Mouse (Mus musculus): Measurements from ENCODE around the gene Praf2. TPM values are rescaled to one million over a fixed set of nuclear protein-coding genes. Genes with fewer than 3 reads are reported as not detected.
"Not testable (repeated sequence)": the region's sequence is repeated elsewhere in the genome, so short reads cannot be mapped to it uniquely, and the experiment has no call there.

Praf2 gene
- polyA plus RNA-seq, 1 experiment from 2014 or later, result 58.7 TPM

- TF ChIP-seq CTCF (IDR thresholded peaks at IDR 0.05), result no peak
- ChIA-PET POLR2A (no interaction called here), CTCF (interaction anchor here (1.3 kb wide), 1 partner anchor 17 kb away, joined by 3 read pairs; no protein-coding TSS in a partner anchor)
- ATAC-seq (no peak), DNase-seq (ENCODE audit: low read depth, low spot score) (no peak)
- in situ Hi-C loops (cut with MboI; ENCODE audit: low pct_unique_long_range_greater_than_20kb), result no loop called here
- no peaks in the 10 kb centered on the region for H3K27me3 ChIP-seq
Measured at GRCm38 (mm10) chrX:7741103-7741502, 12.9 kb downstream of the Praf2 start.

- in situ Hi-C loops (cut with MboI; ENCODE audit: low pct_unique_long_range_greater_than_20kb), result no loop called here
Measured at GRCm38 (mm10) chrX:7743470-7743869, 15.2 kb downstream of the Praf2 start.

GRCm38 (mm10) chrX:7744940-7745339, 16.7 kb downstream of the Praf2 start:
- H3K27me3 ChIP-seq, result no peaks in the 10 kb centered on the region
- DNase-seq (ENCODE audit: low read depth, low spot score), result no peak
- CTCF ChIA-PET, result interaction anchor here (1.0 kb wide), 1 partner anchor 9 kb away, joined by 3 read pairs; no protein-coding TSS in a partner anchor
- in situ Hi-C loops (cut with MboI; ENCODE audit: low pct_unique_long_range_greater_than_20kb), result no loop called here
- no peak for ATAC-seq
- no peak for TF ChIP-seq CTCF (IDR thresholded peaks at IDR 0.05)
- POLR2A ChIA-PET, result no interaction called here

More at GRCm38 (mm10) chrX:7743470-7743869, 15.2 kb downstream of the Praf2 start:
- no peak for TF ChIP-seq CTCF (IDR thresholded peaks at IDR 0.05)
- H3K27me3 ChIP-seq, result no peaks in the 10 kb centered on the region
- ATAC-seq, result no peak
- DNase-seq (ENCODE audit: low read depth, low spot score), result no peak
- CTCF ChIA-PET, result no interaction called here
- POLR2A ChIA-PET, result interaction anchor here (0.5 to 0.6 kb wide), 2 partner anchors 94 to 106 kb away, joined by 3 to 4 read pairs; no protein-coding TSS in a partner anchor

GRCm38 (mm10) chrX:7745429-7745828, 17.2 kb downstream of the Praf2 start:
- ChIA-PET CTCF (interaction anchor here (1.0 kb wide), 1 partner anchor 9 kb away, joined by 3 read pairs; no protein-coding TSS in a partner anchor), POLR2A (no interaction called here)
- H3K27me3 ChIP-seq, result no peaks in the 10 kb centered on the region
- DNase-seq (ENCODE audit: low read depth, low spot score), result no peak
- in situ Hi-C loops (cut with MboI; ENCODE audit: low pct_unique_long_range_greater_than_20kb), result no loop called here
- no peak for TF ChIP-seq CTCF (IDR thresholded peaks at IDR 0.05)
- ATAC-seq, result no peak

GRCm38 (mm10) chrX:7750432-7751116, 22.3 kb downstream of the Praf2 start, which contains the start of gene Ccdc120:
Gene Ccdc120, minus strand, starts transcription at chrX:7750905.
- in situ Hi-C loops (cut with MboI; ENCODE audit: low pct_unique_long_range_greater_than_20kb), result no loop called here
- CTCF ChIA-PET, result interaction anchor here (0.9 to 1.3 kb wide), 3 partner anchors 13 to 27 kb away, joined by 3 to 4 read pairs (median 3); no protein-coding TSS in a partner anchor
- POLR2A ChIA-PET, result no interaction called here
- ATAC-seq, result peak; percentile 70
- DNase-seq (ENCODE audit: low read depth, low spot score), result no peak
- no peak for TF ChIP-seq CTCF (IDR thresholded peaks at IDR 0.05)
- H3K27me3 ChIP-seq, result peaks cover 2% of the 10 kb centered on the region

- DNase-seq (ENCODE audit: low read depth, low spot score); in situ Hi-C loops (cut with MboI; ENCODE audit: low pct_unique_long_range_greater_than_20kb); H3K27me3 ChIP-seq: not testable (repeated sequence)
- peak; percentile 67 for ATAC-seq
- POLR2A ChIA-PET, result interaction anchor here (0.6 kb wide), 1 partner anchor 173 kb away, joined by 3 read pairs; no protein-coding TSS in a partner anchor
- CTCF ChIA-PET, result interaction anchor here (0.8 to 1.1 kb wide), 2 partner anchors 24 to 38 kb away, joined by 3 to 4 read pairs; no protein-coding TSS in a partner anchor
Measured at GRCm38 (mm10) chrX:7753627-7754026, 25.4 kb downstream of the Praf2 start.

GRCm38 (mm10) chrX:7762137-7762920, 34.1 kb downstream of the Praf2 start, which contains the start of gene Tfe3:
Gene Tfe3, plus strand, starts transcription at chrX:7762560.
- ATAC-seq, result peak; percentile 77
- CTCF ChIA-PET, result no interaction called here
- no peaks in the 10 kb centered on the region for H3K27me3 ChIP-seq
- peak; percentile 70 for DNase-seq (ENCODE audit: low read depth, low spot score)
- TF ChIP-seq CTCF (IDR thresholded peaks at IDR 0.05), result no peak
- in situ Hi-C loops (cut with MboI; ENCODE audit: low pct_unique_long_range_greater_than_20kb), result no loop called here
- POLR2A ChIA-PET, result interaction anchor here (0.6 kb wide), 1 partner anchor 65 kb away, joined by 9 read pairs; no protein-coding TSS in a partner anchor

GRCm38 (mm10) chrX:7762921-7763197, 34.6 kb downstream of the Praf2 start:
- in situ Hi-C loops (cut with MboI; ENCODE audit: low pct_unique_long_range_greater_than_20kb), result no loop called here
- no peaks in the 10 kb centered on the region for H3K27me3 ChIP-seq
- TF ChIP-seq CTCF (IDR thresholded peaks at IDR 0.05), result no peak
- POLR2A ChIA-PET, result interaction anchor here (0.6 kb wide), 1 partner anchor 13 kb away, joined by 3 read pairs; no protein-coding TSS in a partner anchor
- ATAC-seq, result peak; percentile 1
- DNase-seq (ENCODE audit: low read depth, low spot score), result no peak
- CTCF ChIA-PET, result interaction anchor here (0.9 kb wide), 1 partner anchor 12 kb away, joined by 3 read pairs; the partner anchor contains the start of gene Ccdc120

- ChIA-PET CTCF (interaction anchor here (0.6 to 0.9 kb wide), 3 partner anchors 13 to 147 kb away, joined by 3 read pairs; partner anchors contain the start of gene Ccdc120), POLR2A (interaction anchor here (0.6 kb wide), 1 partner anchor 12 kb away, joined by 3 read pairs; no protein-coding TSS in a partner anchor)
- no peak for TF ChIP-seq CTCF (IDR thresholded peaks at IDR 0.05)
- no peak for ATAC-seq
- in situ Hi-C loops (cut with MboI; ENCODE audit: low pct_unique_long_range_greater_than_20kb), result no loop called here
- no peaks in the 10 kb centered on the region for H3K27me3 ChIP-seq
- DNase-seq (ENCODE audit: low read depth, low spot score), result no peak
Measured at GRCm38 (mm10) chrX:7763631-7764393, 35.6 kb downstream of the Praf2 start.
